Mouse (Mus musculus): Measurements from ENCODE around the gene Ropn1l.

Gene Ropn1l

DNA sequence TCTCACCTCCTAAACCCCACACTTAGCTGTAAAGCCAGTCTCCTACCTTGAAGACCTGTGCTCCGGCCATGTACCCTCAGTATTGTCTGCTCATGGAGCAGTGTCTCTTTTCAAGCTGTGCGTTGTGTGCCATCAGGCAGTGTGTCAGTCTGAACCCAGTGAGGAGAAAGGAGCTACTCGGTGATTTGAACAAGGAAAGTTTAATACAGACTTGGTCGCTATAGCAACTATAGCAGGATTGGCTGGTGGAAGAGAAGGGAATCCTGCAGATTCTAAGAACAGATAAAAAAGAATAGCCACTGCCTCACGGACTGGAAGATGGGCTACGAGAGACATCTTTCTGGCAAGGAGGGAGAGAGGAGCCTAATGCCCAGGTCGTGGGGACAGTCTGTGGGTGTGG, 24.1 kb downstream of the Ropn1l start:
- no peaks in the 10 kb centered on the region for H3K27me3 ChIP-seq (ENCODE audit: control insufficient read depth, insufficient read depth, low read length, poor library complexity, severe bottlenecking)
- no peaks in the 10 kb centered on the region for H3K36me3 ChIP-seq (ENCODE audit: control insufficient read depth, insufficient read depth, low read length, poor library complexity, severe bottlenecking)
- DNase-seq (ENCODE audit: low read depth, low spot score): no peak

DNA sequence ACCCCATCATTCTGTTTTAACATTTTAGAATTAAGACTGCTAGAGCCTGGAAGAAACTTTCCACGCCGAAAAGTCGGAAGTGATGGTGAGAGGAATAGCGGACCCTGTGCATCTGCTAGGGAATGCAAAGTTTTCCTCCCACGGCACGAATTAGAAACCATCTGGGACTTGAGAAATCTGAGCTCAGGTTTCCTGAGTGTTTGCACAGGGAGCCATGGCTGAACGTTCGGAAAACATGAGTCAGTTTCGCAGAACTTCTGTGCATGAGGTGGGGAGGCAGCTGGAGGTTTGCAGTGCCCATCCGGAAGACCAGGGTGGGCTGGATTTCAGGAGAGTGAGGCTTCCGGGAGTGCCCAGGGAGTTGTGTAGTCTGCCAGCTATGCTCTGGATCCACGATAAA, 25.0 kb downstream of the Ropn1l start:
- Histone ChIP-seq H3K27me3 (ENCODE audit: control insufficient read depth, insufficient read depth, low read length, poor library complexity, severe bottlenecking) (no peaks in the 10 kb centered on the region), H3K36me3 (ENCODE audit: control insufficient read depth, insufficient read depth, low read length, poor library complexity, severe bottlenecking) (no peaks in the 10 kb centered on the region)
- DNase-seq (ENCODE audit: low read depth, low spot score): no peak

DNA sequence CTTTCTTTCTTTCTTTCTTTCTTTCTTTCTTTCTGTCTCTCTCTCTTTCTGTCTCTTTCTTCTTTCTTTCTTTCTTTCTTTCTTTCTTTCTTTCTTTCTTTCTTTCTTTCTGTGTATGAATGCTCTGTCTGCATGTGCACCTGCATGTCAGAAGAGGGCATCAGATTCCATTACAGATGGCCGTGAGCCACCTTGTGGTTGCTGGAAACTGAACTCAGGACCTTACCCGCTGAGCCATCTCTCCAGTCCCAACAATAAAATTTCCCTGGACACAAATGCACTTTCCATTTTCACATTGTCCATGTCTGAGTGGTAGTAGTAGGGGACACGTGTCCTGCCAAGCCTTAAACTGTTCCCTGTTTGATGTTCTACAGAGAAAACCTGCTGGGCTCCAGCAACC, 26.1 kb downstream of the Ropn1l start:
- DNase-seq (ENCODE audit: low read depth, low spot score): no peak
- H3K27me3 ChIP-seq (ENCODE audit: control insufficient read depth, insufficient read depth, low read length, poor library complexity, severe bottlenecking): no peaks in the 10 kb centered on the region
- no peaks in the 10 kb centered on the region for H3K36me3 ChIP-seq (ENCODE audit: control insufficient read depth, insufficient read depth, low read length, poor library complexity, severe bottlenecking)

DNA sequence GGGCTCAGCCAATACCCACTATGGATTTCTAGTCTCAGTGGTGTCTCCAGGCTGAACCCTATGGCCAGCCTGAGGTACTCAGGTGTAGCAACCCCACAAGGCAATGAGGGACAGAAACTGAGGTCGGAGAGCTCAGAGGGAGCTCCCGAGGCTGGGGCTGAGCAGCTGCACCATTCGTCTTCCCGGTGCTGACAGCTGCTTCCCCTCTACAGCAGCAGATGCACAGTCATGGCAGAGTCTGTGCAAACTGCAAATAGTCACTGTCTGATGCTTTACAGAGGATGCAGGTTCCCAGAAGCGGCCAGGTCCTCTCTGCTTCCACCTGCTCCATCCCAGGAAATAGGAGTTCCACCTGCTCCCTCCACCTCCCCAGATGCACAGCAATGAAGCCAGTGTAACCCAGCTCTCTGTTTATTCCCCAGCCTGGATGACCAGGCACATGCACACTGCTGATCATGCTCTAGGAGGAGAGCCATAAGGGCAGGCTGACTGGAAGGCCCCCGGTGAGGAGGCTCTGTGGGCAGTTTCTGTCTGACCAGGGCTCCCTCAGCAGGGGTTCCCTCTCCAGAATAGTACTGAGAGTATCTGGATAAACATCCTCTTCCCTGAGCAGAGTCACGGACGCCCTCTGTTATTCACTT, 27.4 kb downstream of the Ropn1l start:
- no peaks in the 10 kb centered on the region for H3K27me3 ChIP-seq (ENCODE audit: control insufficient read depth, insufficient read depth, low read length, poor library complexity, severe bottlenecking)
- DNase-seq (ENCODE audit: low read depth, low spot score): no peak
- H3K36me3 ChIP-seq (ENCODE audit: control insufficient read depth, insufficient read depth, low read length, poor library complexity, severe bottlenecking): no peaks in the 10 kb centered on the region

DNA sequence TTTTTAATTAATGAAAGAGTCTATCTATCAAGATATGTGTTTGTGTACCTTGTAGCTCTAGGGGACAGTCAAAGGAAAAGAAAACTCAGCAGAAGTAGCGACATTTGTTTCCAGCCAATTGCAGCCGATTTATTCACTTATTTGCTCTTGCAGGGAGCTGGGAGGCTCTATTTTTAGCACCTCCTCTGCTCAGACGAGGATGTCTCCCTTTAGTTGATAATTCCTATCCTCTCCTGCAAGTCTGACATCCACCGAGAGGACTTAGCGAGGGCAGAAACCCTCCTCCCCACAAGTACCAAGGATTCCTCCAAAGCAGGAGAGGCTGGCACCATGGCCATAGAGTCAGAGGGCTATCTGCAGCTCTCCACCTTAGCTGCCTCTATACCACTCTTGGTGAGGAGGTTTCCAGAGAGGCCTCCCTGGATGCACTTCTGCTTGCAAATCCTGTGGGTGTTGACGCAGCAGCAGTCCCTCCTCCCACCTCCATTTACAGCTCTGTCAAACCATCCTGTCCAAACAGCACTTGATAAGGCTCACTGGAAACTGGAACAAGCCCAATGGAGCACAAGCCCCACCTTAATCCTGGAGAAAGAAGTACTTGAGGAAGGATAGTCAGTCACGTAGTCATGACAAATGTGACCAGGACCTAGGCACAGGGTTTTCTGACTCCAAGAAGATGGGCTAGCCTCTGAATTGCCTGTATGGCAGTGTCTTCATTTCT, 30.7 kb downstream of the Ropn1l start:
- Histone ChIP-seq H3K27me3 (ENCODE audit: control insufficient read depth, insufficient read depth, low read length, poor library complexity, severe bottlenecking) (no peaks in the 10 kb centered on the region), H3K36me3 (ENCODE audit: control insufficient read depth, insufficient read depth, low read length, poor library complexity, severe bottlenecking) (no peaks in the 10 kb centered on the region)
- DNase-seq (ENCODE audit: low read depth, low spot score): no peak

DNA sequence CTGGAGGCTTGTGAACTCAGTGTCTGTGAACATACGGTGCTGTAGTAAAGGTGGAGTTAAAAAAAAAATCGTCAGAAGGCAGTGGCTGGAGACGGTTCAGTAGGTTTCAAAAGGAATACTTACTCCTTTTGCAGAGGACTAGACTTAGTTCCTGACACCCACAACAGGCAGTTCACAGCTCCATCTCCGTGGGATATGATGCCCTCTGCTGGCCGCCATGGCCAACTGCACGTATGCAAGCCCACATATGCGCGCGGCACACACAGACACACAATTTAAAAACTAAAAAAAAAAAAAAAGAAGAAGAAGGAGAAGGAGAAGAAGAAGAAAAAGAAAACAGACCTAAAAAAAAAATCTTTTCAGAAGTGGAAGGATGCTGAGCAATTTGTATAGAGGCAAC, 34.5 kb downstream of the Ropn1l start:
- no peaks in the 10 kb centered on the region for H3K27me3 ChIP-seq (ENCODE audit: control insufficient read depth, insufficient read depth, low read length, poor library complexity, severe bottlenecking)
- DNase-seq (ENCODE audit: low read depth, low spot score): peak; percentile 78
- no peaks in the 10 kb centered on the region for H3K36me3 ChIP-seq (ENCODE audit: control insufficient read depth, insufficient read depth, low read length, poor library complexity, severe bottlenecking)

DNA sequence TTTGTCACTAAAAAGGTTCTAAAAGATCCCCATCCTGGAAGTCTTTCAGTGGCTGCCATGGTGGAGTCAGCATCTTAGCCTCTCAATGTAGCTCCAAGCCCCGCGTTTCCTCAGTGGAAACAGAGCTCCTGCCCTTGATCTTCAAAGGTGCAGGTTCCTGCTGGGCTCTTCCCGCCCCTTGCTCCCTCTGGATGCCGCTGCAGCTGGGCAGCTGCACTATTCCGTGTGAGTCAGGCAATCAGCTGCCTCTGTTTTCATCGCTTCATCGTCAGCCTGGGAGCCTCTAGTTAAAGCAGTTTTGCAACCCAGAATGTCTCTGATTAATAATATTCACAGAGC, 34.9 kb downstream of the Ropn1l start:
- no peak for DNase-seq (ENCODE audit: low read depth, low spot score)
- Histone ChIP-seq H3K36me3 (ENCODE audit: control insufficient read depth, insufficient read depth, low read length, poor library complexity, severe bottlenecking) (no peaks in the 10 kb centered on the region), H3K27me3 (ENCODE audit: control insufficient read depth, insufficient read depth, low read length, poor library complexity, severe bottlenecking) (no peaks in the 10 kb centered on the region)

DNA sequence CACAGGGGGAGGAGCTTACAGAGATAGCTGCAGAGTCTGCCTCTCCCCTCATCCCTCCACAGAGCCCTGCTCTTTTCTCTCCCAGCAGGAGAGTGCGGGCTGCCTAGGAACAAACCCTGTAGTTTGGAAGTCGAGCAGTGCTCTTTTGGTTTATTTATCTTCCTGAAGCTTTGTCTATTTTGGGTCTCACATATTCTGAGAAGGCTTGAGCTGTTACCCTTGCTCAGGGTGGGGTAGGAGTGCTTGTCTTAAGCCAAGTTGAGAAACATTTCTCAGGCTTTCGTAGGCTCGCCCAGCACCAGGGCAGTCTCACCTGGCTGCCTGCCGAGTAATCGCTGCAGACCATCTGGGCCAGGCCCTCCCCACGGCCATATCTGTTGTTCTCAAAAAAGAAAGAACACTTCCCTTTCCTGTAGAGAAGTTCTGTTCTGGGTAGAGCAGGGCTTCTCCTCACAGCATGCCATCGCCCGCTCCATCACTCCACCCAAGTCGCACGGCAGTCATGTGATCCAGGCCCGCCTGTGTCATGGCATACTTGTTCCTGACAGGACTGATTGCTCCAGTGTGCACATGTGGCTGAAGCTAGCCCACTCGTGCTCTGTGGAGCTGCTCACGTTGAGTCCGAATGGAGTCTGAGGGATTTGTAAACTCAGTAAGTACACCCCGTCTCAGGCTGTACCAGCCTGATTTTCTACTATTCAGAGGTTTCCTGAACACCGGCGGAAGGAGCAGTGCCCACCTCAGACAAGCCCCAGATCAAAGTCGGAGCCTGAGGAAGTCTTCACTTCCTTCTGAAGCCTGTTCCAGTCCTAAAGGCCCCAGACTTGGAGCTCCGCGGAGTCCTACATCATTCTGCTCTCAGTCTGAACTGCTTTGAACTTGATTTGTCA, 35.5 kb downstream of the Ropn1l start:
- Histone ChIP-seq H3K36me3 (ENCODE audit: control insufficient read depth, insufficient read depth, low read length, poor library complexity, severe bottlenecking) (no peaks in the 10 kb centered on the region), H3K27me3 (ENCODE audit: control insufficient read depth, insufficient read depth, low read length, poor library complexity, severe bottlenecking) (no peaks in the 10 kb centered on the region)
- peak; percentile 66 for DNase-seq (ENCODE audit: low read depth, low spot score)

DNA sequence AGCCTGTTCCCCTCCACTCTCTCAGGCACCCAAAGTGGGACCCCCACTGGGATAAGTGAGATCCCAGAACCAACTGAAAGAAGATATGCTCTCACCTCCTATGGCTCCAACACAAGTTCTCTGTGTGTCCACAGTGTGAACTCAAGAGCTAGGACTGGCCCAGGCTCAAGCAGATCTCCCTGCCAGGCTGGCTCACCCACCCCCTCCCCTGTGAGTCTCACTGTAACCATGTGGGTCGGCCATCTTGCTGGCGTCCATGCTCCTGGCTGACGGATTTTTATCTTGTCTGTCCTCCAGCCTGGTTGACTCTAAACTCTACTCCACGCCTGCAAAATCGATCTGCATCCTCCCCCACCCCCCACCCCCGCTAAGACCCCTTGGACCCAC, 36.1 kb downstream of the Ropn1l start:
- no peaks in the 10 kb centered on the region for H3K27me3 ChIP-seq (ENCODE audit: control insufficient read depth, insufficient read depth, low read length, poor library complexity, severe bottlenecking)
- H3K36me3 ChIP-seq (ENCODE audit: control insufficient read depth, insufficient read depth, low read length, poor library complexity, severe bottlenecking): no peaks in the 10 kb centered on the region
- peak; percentile 5 for DNase-seq (ENCODE audit: low read depth, low spot score)

DNA sequence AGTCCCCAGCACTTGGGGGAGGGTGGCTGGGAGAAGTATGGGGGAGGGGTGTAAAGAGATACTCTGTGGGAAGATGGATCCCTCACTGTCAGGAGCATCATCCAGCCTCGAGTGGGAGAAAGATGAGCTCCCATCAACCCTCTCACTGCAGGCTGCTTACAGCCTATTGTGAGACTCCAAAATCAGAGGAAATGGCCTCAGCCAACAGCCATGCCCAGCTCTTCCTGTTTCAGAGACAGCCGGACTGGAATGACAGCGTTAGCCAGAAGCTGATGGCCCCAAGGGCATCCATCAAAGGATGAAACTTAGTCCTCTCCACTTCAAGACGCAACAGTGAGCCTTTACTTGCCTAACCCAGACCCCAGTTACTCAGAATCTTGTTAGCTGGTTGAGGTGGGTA, 38.4 kb downstream of the Ropn1l start:
- H3K36me3 ChIP-seq (ENCODE audit: control insufficient read depth, insufficient read depth, low read length, poor library complexity, severe bottlenecking): no peaks in the 10 kb centered on the region
- no peak for DNase-seq (ENCODE audit: low read depth, low spot score)
- H3K27me3 ChIP-seq (ENCODE audit: control insufficient read depth, insufficient read depth, low read length, poor library complexity, severe bottlenecking): no peaks in the 10 kb centered on the region

DNA sequence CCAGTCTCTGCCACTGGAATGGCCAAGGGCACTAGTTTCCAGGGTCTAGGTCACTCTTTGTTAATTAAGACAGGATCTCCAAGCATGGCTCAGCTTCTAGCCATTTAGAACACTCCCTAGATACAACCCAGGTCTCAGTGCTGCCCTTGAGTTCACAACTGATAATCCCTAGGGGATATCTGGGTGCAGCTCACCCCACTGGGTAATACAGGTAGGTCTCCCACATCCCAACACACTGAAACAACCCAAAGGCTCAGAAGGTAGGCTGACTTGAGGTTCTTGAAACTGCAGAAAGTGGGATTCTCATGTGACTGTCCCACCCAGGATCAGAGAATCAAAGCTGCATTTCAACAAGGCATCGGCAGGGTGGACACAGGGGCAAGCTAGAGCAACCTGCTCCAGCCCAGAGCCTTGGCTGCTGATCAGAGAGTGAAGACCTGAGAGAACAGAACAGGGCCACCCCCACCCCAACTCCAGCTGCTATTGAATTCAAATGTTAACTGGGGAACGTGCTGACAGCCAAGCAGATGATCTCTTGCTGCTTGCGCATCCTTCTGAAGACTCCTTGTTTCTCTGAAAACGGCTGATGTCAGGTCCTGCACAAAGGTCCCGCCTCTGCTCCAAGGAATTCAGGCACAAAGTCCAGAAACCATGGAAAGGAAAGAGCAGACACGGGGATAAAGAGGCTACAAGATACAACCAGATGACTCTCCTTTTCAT, 39.2 kb downstream of the Ropn1l start:
- Histone ChIP-seq H3K36me3 (ENCODE audit: control insufficient read depth, insufficient read depth, low read length, poor library complexity, severe bottlenecking) (no peaks in the 10 kb centered on the region), H3K27me3 (ENCODE audit: control insufficient read depth, insufficient read depth, low read length, poor library complexity, severe bottlenecking) (no peaks in the 10 kb centered on the region)
- DNase-seq (ENCODE audit: low read depth, low spot score): no peak

DNA sequence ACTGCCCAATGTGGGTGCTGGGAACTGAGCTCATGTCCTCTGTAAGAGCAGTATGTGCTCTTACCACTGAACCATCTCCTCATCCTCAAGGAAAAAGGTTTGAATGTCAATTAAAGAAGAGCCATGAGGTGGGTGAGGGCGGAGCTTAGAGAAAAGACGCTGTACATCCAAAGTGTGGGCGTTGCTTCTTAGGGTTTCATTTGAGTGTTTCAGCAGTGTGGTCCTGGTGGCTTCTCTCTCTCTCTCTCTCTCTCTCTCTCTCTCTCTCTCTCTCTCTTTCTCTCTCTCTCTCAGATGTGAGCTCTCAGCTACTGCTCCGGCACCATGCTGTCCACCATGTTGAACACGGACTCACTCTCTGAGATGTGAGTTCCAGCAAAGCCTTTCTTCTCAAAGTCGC, 39.9 kb downstream of the Ropn1l start:
- DNase-seq (ENCODE audit: low read depth, low spot score): no peak
- Histone ChIP-seq H3K36me3 (ENCODE audit: control insufficient read depth, insufficient read depth, low read length, poor library complexity, severe bottlenecking) (no peaks in the 10 kb centered on the region), H3K27me3 (ENCODE audit: control insufficient read depth, insufficient read depth, low read length, poor library complexity, severe bottlenecking) (no peaks in the 10 kb centered on the region)

DNA sequence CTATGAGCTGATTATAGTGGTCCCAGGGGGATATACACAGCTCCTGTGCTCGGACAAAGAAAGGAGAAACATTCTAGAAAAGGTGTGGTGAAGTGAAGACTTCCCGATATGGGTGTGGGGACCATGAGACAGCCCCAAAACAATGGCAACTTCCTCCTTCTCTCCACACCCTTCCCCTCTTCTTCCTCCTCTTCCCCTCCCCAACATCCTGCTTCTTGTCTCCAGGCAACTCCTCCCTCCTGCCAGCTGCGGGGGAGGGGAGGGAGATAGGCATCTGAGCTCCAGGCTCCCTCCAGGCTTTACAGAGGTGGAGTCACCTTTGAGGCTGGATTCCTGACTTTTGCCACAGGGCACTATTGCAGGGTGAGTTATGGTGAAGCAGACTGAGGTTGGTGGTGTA, 40.6 kb downstream of the Ropn1l start:
- H3K27me3 ChIP-seq (ENCODE audit: control insufficient read depth, insufficient read depth, low read length, poor library complexity, severe bottlenecking): no peaks in the 10 kb centered on the region
- H3K36me3 ChIP-seq (ENCODE audit: control insufficient read depth, insufficient read depth, low read length, poor library complexity, severe bottlenecking): no peaks in the 10 kb centered on the region
- peak; percentile 30 for DNase-seq (ENCODE audit: low read depth, low spot score)

DNA sequence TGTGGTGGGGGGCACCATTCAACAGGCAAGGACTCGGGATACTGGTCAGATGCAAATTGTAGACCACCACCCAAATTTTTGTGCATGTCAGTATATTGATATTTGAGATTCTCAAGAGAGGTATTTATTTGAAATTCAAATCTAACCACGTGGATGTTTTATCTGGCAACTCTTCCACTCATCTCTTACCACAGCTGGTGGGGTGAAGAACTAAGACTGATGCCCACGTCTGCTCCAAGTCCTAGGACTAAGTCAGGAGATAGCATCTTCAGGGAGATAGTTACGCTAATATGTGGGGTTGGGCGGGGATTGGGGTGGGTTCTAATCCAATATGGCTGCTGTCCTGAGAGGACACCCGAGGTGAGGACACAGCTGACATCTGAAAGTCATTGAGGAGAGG, 41.1 kb downstream of the Ropn1l start:
- Histone ChIP-seq H3K36me3 (ENCODE audit: control insufficient read depth, insufficient read depth, low read length, poor library complexity, severe bottlenecking) (no peaks in the 10 kb centered on the region), H3K27me3 (ENCODE audit: control insufficient read depth, insufficient read depth, low read length, poor library complexity, severe bottlenecking) (no peaks in the 10 kb centered on the region)
- DNase-seq (ENCODE audit: low read depth, low spot score): no peak

DNA sequence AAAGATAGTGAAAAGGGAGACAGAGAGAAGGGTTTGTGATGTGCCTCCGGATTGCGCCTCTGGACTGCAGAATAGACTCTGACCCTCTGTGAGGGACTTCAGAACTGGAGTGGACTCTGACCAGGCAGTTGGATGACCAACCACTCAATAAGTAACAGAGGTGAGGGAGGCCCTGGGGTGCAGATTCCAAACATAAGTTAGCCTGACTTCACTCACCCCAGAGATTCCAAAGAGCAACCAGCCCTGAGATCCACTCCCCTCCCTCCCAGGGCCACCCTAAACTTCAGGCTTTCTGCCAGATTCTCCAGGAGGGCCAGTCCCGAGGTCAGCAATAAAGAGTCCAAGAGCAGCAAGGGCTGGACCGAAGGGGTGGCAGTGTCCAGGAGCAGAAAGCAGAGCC, 46.0 kb downstream of the Ropn1l start:
- DNase-seq (ENCODE audit: low read depth, low spot score): no peak
- Histone ChIP-seq H3K36me3 (ENCODE audit: control insufficient read depth, insufficient read depth, low read length, poor library complexity, severe bottlenecking) (no peaks in the 10 kb centered on the region), H3K27me3 (ENCODE audit: control insufficient read depth, insufficient read depth, low read length, poor library complexity, severe bottlenecking) (no peaks in the 10 kb centered on the region)

Data from splenic B cell, adult 2 months (primary cell).